Mouse (Mus musculus): ENCODE results near the gene Gm5941.
"Not testable (repeated sequence)": the region's sequence is repeated elsewhere in the genome, so short reads cannot be mapped to it uniquely, and the experiment has no call there.

The Gm5941 gene

DNA sequence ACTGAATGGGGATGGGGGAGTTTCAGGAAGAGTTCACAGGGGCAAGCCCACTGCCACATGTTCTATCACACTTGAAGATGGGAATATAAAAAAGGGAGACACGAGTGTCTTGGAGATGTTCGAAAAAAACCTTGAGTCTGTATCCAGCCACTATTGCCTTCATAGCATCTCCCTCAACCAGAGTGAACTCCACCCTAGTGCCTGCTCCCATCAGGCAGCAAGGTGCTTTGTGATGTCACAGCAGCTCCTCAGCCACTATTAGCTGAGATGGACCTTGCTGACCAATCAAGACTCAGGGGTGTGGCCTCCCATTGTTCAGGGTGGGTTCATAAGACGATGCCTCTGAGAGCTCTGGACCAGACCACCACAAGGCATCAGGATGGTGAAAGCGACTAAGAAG, at the start of gene Gm5941:
Gm5941 (plus strand) TSS at position 301 of the 400 bp plus-strand sequence.
- DNase-seq (ENCODE audit: low spot score) = not testable (repeated sequence)

DNA sequence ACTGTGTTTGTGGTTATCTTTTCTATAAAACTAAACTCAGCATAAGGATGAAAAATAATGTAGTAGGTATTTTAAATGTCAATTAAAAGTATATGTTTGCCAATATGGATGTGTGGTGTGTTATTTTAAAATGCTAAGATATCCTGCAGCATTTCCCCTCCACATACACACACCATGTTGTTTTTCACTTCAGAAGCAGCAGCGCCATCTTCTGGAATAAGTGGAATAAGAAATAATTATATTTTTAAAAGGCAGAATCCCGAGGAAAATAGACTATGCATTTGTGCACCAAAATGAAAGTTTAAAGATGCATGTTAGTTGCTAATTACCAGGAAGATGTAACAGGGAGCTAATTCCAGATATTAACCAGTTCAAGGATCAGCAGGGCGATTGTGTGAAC, 29.3 kb upstream of the Gm5941 start:
- DNase-seq (ENCODE audit: low spot score) = no peak

DNA sequence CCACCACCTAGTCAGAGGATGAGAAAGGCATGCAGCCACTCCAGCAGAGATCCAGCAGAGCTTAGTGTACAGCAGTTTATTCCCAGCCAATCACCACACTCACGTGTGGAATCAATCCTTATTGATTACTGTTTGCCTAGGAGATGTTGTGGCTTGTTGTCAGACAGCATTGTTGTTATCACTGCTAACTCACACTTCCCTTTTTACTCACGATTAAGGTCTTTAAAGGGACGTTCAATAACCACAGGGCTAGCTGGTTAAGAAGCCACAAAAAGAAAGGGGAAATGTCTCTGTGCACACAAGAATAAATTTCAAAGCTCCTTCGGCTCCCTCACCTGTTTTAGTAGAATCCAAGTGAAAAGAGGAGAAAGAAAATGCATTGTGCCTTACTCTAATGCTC, 25.0 kb upstream of the Gm5941 start:
- DNase-seq (ENCODE audit: low spot score) = no peak

- no peak for DNase-seq (ENCODE audit: low spot score)
Observed at GRCm38 (mm10) chrX:92498254-92498653, 8.5 kb downstream of the Gm5941 start.

DNA sequence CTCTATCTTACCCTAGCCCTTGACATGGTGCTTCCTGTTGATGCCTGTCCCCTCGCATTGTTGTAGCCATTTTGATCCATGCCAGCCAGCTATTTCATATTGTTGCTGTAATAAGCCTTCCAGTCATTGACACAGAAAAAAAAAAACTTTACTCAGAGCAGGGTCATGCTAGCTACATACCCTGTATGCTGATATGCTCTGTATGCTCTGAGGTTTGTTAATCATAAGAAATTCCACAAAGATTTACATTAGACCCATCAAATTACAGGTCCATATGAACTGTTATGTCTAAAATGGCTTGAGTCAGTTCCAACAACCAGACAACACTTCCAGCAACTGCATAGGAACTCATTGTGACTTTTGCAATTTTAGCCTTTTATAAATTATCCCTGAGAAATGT, 38.1 kb downstream of the Gm5941 start:
- no peak for DNase-seq (ENCODE audit: low spot score)
